Mouse (Mus musculus): ENCODE data around the gene Btg4. TPM values are rescaled to one million over a fixed set of nuclear protein-coding genes. Genes with fewer than 3 reads are reported as not detected.

Btg4 gene
- polyA plus RNA-seq, 1 experiment: not detected

DNA sequence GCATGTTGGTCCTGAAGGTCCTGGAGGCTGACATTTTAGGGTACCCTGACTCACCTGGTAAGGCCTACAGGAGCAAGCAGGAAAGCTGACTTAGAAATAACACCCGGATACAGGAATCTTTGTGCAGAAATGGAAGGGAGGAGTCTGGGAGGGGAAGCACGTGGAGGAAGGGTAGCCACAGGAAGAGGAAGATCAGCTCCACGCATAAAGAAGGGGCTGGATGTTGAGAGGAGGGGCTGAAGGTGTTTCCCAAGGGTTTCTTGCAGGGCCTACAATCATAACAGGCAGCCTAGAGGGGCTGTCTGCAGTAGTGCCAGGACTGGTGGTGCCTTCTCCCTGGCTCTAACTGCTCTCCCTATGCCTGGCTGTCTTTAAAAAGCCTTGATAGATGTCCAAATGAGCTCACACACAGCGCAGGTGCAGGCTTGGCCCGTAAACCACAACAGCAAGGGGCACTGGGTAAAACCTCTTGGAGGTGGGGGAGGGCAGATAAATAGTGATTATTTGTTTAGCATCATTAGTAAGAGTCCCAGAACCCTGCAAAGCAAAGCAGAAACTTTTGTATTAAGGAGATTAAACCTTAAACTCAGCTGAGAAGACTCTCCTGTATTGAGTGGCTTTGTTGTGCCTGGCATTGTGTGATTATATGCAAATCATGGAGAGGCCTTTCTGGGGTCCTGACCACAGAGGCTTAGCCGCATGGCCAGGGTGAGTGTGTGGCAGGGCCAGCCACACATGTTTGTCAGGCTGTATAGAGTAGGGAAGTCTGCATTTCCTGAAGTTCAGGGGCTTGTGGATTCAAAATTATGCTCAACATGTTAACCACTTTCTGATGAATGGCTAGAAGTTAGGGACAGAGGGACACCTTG lies 104.8 kb downstream of the Btg4 start, which contains the start of gene Gm32742:
TSS of gene Gm32742 (minus strand) at position 206 of the 869 bp plus-strand sequence.
- H3K4me3 ChIP-seq (ENCODE audit: insufficient read depth, low read depth, low read length): no peak within 1 kb of the TSS
- H3K4me1 ChIP-seq (ENCODE audit: control insufficient read depth, insufficient read depth, low read length): no peaks in the 10 kb centered on the region
- no peak for DNase-seq
- WGBS: 52% methylated on average over 6 of the region's 6 CpGs
- TF ChIP-seq POLR2A (IDR thresholded peaks at IDR 0.05; ENCODE audit: low read depth, low read length) (no peak), CTCF (conservative IDR thresholded peaks at IDR 0.05; ENCODE audit: insufficient read depth, insufficient read length, low read depth, low read length) (no peak)
- H3K27me3 ChIP-seq (replicated peaks; ENCODE audit: control insufficient read depth, insufficient read depth, low read length): no peaks in the 10 kb centered on the region
- no peak within 1 kb of the TSS for H3K27ac ChIP-seq (ENCODE audit: insufficient read depth, low read depth, low read length)
- H3K36me3 ChIP-seq (ENCODE audit: control insufficient read depth, insufficient read depth, low read length): no peaks in the 10 kb centered on the region

DNA sequence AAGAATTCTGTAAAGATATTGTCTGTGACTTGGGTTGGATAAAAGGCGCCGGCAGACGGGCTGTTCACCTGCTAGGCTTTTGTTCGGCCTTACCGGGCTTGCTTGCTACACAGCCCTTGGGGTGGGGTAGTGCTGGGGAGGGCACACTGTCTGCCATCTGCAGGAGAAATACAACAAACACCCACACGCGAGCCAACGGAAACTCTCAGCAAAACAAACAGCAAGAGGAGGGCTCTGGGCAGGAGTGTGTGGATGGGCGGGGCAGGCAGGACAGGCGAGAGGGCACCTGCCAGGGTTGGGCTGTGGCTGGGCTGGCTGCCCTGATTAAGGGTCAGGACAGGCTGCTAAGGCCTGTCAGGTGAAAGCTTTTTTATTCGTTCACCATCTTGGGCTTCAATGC lies 107.3 kb downstream of the Btg4 start:
- no peaks in the 10 kb centered on the region for H3K36me3 ChIP-seq (ENCODE audit: control insufficient read depth, insufficient read depth, low read length)
- peak; percentile 12 for DNase-seq
- TF ChIP-seq CTCF (conservative IDR thresholded peaks at IDR 0.05; ENCODE audit: insufficient read depth, insufficient read length, low read depth, low read length): no peak
- no peak for TF ChIP-seq POLR2A (IDR thresholded peaks at IDR 0.05; ENCODE audit: low read depth, low read length)
- H3K27ac ChIP-seq (ENCODE audit: insufficient read depth, low read depth, low read length): no peak overlapping the region
- no peaks in the 10 kb centered on the region for H3K27me3 ChIP-seq (replicated peaks; ENCODE audit: control insufficient read depth, insufficient read depth, low read length)
- no peaks in the 10 kb centered on the region for H3K4me1 ChIP-seq (ENCODE audit: control insufficient read depth, insufficient read depth, low read length)
- WGBS: 54% methylated on average over 11 of the region's 11 CpGs
- H3K4me3 ChIP-seq (ENCODE audit: insufficient read depth, low read depth, low read length): no peak overlapping the region

DNA sequence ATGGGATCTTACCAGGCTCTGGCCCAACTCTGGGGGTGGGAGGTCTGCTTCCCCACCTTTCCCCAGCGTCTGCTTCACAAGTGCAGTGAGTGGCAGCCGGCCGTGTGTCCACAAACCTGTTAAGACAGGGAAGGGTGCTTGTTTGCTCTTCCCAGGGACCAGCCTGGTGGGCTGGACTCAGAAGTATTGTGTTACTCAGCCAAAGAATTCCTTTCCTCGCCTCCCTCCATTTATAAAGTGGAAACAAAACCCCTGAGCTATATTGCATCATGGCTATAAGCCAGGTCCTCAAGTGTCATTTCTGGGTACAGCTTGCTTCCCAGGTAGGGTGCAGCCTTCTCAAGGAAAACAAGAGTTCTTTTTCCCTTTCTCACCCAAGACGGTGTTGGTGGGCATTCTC lies 108.0 kb downstream of the Btg4 start:
- TF ChIP-seq POLR2A (IDR thresholded peaks at IDR 0.05; ENCODE audit: low read depth, low read length) (no peak), CTCF (conservative IDR thresholded peaks at IDR 0.05; ENCODE audit: insufficient read depth, insufficient read length, low read depth, low read length) (no peak)
- WGBS: 70% methylated on average over 5 of the region's 5 CpGs

DNA sequence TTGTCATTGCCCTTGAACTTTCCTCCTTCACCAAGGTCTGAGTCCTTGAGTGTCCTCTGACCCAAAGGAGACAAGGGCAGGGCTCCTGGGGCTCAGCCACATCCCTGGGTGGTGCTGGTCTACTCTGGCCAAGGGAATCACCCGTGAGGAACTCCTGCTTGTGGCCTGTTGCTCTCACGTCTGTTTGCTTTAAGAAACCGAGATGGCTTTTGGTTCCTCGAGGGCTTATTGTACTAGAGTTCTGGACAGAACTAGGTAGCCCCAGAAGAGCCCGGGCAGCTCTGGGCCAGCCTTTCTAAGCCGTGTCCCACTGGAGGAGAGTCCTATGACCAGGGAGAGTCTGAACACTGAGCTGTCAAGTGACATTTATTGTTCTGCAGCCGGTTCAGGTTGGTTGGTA lies 108.4 kb downstream of the Btg4 start:
- no peak for DNase-seq

More for the DNA sequence above, 108.0 kb downstream of the Btg4 start:
- H3K4me1 ChIP-seq (ENCODE audit: control insufficient read depth, insufficient read depth, low read length): no peaks in the 10 kb centered on the region
- no peak for DNase-seq
- H3K36me3 ChIP-seq (ENCODE audit: control insufficient read depth, insufficient read depth, low read length): no peaks in the 10 kb centered on the region
- no peak overlapping the region for H3K4me3 ChIP-seq (ENCODE audit: insufficient read depth, low read depth, low read length)
- no peaks in the 10 kb centered on the region for H3K27me3 ChIP-seq (replicated peaks; ENCODE audit: control insufficient read depth, insufficient read depth, low read length)
- no peak overlapping the region for H3K27ac ChIP-seq (ENCODE audit: insufficient read depth, low read depth, low read length)

More for the DNA sequence above, 108.4 kb downstream of the Btg4 start:
- Histone ChIP-seq H3K4me1 (ENCODE audit: control insufficient read depth, insufficient read depth, low read length) (no peaks in the 10 kb centered on the region), H3K36me3 (ENCODE audit: control insufficient read depth, insufficient read depth, low read length) (no peaks in the 10 kb centered on the region), H3K27ac (ENCODE audit: insufficient read depth, low read depth, low read length) (no peak overlapping the region), H3K27me3 (replicated peaks; ENCODE audit: control insufficient read depth, insufficient read depth, low read length) (no peaks in the 10 kb centered on the region), H3K4me3 (ENCODE audit: insufficient read depth, low read depth, low read length) (no peak overlapping the region)
- WGBS: 68% methylated on average over 7 of the region's 7 CpGs
- no peak for TF ChIP-seq CTCF (conservative IDR thresholded peaks at IDR 0.05; ENCODE audit: insufficient read depth, insufficient read length, low read depth, low read length)
- TF ChIP-seq POLR2A (IDR thresholded peaks at IDR 0.05; ENCODE audit: low read depth, low read length): no peak

Other genes starting within 250 kb of the Btg4 start
- 10.2 and 13.0 TPM in 2 replicates for gene Ppp2r1b, start 215.6 kb upstream of the Btg4 start, polyA plus RNA-seq (2012; rRNA removed)
- 18.5 and 20.0 TPM in 2 replicates for gene Sik2, start 51.8 kb upstream of the Btg4 start, polyA plus RNA-seq (2012; rRNA removed)
- 4.5 and 4.6 TPM in 2 replicates for gene Layn, start 16.2 kb downstream of the Btg4 start, polyA plus RNA-seq (2012; rRNA removed)
- not detected in 2 replicates for gene 4833427G06Rik, start 41.2 kb downstream of the Btg4 start, polyA plus RNA-seq (2012; rRNA removed)
- gene Gm32742, start 104.6 kb downstream of the Btg4 start, polyA plus RNA-seq (2012; rRNA removed): 0.02 TPM in 1 of 2 replicates, not detected in the other
- gene Pou2af1, start 152.8 kb downstream of the Btg4 start, polyA plus RNA-seq (2012; rRNA removed): 0.35 and 3.4 TPM in 2 replicates
- 1.9 and 2.5 TPM in 2 replicates for gene Colca2, start 217.7 kb downstream of the Btg4 start, polyA plus RNA-seq (2012; rRNA removed)